Mouse (Mus musculus): ENCODE data around the gene Trim9. TPM values are rescaled to one million over a fixed set of nuclear protein-coding genes. Genes with fewer than 3 reads are reported as not detected.

Trim9 gene
- polyA plus RNA-seq, 1 experiment from 2014 or later, result 4.0 TPM

GRCm38 (mm10) chr12:70227121-70227932 is 120.1 kb downstream of the Trim9 start:
- peak; percentile 77 for DNase-seq (ENCODE audit: low spot score)

GRCm38 (mm10) chr12:70226655-70227054 is 120.8 kb downstream of the Trim9 start:
- Histone ChIP-seq H3K27ac (replicated peaks; ENCODE audit: low read depth, low read length) (no peak overlapping the region), H3K9ac (replicated peaks; ENCODE audit: low read length) (peak overlapping the region; percentile 59), H3K36me3 (replicated peaks; ENCODE audit: control insufficient read depth, insufficient read depth, low read depth, low read length) (no peaks in the 10 kb centered on the region), H3K4me3 (ENCODE audit: low read depth, low read length) (peak overlapping the region; percentile 44), H3K27me3 (ENCODE audit: control insufficient read depth, insufficient read depth, low read length) (no peaks in the 10 kb centered on the region), H3K4me2 (ENCODE audit: low read depth, low read length) (peak overlapping the region; percentile 87), H3K9me3 (replicated peaks; ENCODE audit: control insufficient read depth, low read length) (no peaks in the 10 kb centered on the region), H3K4me1 (ENCODE audit: control insufficient read depth, insufficient read depth, low read length) (no peaks in the 10 kb centered on the region)
- ATAC-seq (replicated peaks; ENCODE audit: insufficient number of reproducible peaks, low FRiP score, low TSS enrichment, low read depth), result no peak
- DNase-seq (ENCODE audit: low spot score), result no peak
- WGBS, result 27% methylated on average over 5 of the region's 5 CpGs

More at GRCm38 (mm10) chr12:70227121-70227932, 120.1 kb downstream of the Trim9 start:
- H3K4me1 ChIP-seq (ENCODE audit: control insufficient read depth, insufficient read depth, low read length), result no peaks in the 10 kb centered on the region
- no peaks in the 10 kb centered on the region for H3K27me3 ChIP-seq (ENCODE audit: control insufficient read depth, insufficient read depth, low read length)
- no peak overlapping the region for H3K27ac ChIP-seq (replicated peaks; ENCODE audit: low read depth, low read length)
- ATAC-seq (replicated peaks; ENCODE audit: insufficient number of reproducible peaks, low FRiP score, low TSS enrichment, low read depth), result peak; percentile 75
- peak overlapping the region; percentile 87 for H3K4me2 ChIP-seq (ENCODE audit: low read depth, low read length)
- H3K9me3 ChIP-seq (replicated peaks; ENCODE audit: control insufficient read depth, low read length), result no peaks in the 10 kb centered on the region
- under 1% methylated on average over 51 of the region's 52 CpGs for WGBS
- peak overlapping the region; percentile 44 for H3K4me3 ChIP-seq (ENCODE audit: low read depth, low read length)
- no peaks in the 10 kb centered on the region for H3K36me3 ChIP-seq (replicated peaks; ENCODE audit: control insufficient read depth, insufficient read depth, low read depth, low read length)
- peak overlapping the region; percentile 59 for H3K9ac ChIP-seq (replicated peaks; ENCODE audit: low read length)

- no peaks in the 10 kb centered on the region for H3K36me3 ChIP-seq (replicated peaks; ENCODE audit: control insufficient read depth, insufficient read depth, low read depth, low read length)
- ATAC-seq (replicated peaks; ENCODE audit: insufficient number of reproducible peaks, low FRiP score, low TSS enrichment, low read depth) (no peak), DNase-seq (ENCODE audit: low spot score) (no peak)
- WGBS, result 50% methylated on average over 4 of the region's 4 CpGs
- no peak overlapping the region for H3K4me3 ChIP-seq (ENCODE audit: low read depth, low read length)
- H3K9ac ChIP-seq (replicated peaks; ENCODE audit: low read length), result no peak overlapping the region
- H3K4me2 ChIP-seq (ENCODE audit: low read depth, low read length), result no peak overlapping the region
- no peaks in the 10 kb centered on the region for H3K9me3 ChIP-seq (replicated peaks; ENCODE audit: control insufficient read depth, low read length)
- H3K4me1 ChIP-seq (ENCODE audit: control insufficient read depth, insufficient read depth, low read length), result no peaks in the 10 kb centered on the region
- no peak overlapping the region for H3K27ac ChIP-seq (replicated peaks; ENCODE audit: low read depth, low read length)
- H3K27me3 ChIP-seq (ENCODE audit: control insufficient read depth, insufficient read depth, low read length), result no peaks in the 10 kb centered on the region
Observed at GRCm38 (mm10) chr12:70223331-70223730, 124.1 kb downstream of the Trim9 start.

DNA sequence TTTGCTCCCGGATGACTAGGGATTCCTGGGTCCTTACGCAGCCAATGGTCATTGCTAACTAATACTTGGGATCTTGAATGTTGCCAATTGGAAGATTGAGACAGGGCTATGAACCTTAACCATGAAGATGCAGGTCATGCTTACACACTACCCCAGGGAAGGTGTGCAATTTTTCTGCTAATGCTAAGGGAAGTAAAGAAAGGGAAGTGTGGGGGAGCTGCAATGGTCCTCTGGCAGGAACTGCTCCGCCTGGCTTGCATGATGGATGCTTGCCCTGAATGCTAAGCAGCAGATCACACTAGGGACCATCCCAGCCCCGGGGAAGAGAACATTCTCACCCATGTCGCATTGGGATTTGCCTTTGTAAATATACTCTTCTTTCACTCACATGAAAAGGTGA is 126.0 kb downstream of the Trim9 start:
- Histone ChIP-seq H3K4me1 (ENCODE audit: control insufficient read depth, insufficient read depth, low read length) (no peaks in the 10 kb centered on the region), H3K27me3 (ENCODE audit: control insufficient read depth, insufficient read depth, low read length) (no peaks in the 10 kb centered on the region), H3K4me3 (ENCODE audit: low read depth, low read length) (no peak overlapping the region), H3K9ac (replicated peaks; ENCODE audit: low read length) (no peak overlapping the region), H3K4me2 (ENCODE audit: low read depth, low read length) (no peak overlapping the region), H3K27ac (replicated peaks; ENCODE audit: low read depth, low read length) (no peak overlapping the region), H3K9me3 (replicated peaks; ENCODE audit: control insufficient read depth, low read length) (no peaks in the 10 kb centered on the region), H3K36me3 (replicated peaks; ENCODE audit: control insufficient read depth, insufficient read depth, low read depth, low read length) (no peaks in the 10 kb centered on the region)
- ATAC-seq (replicated peaks; ENCODE audit: insufficient number of reproducible peaks, low FRiP score, low TSS enrichment, low read depth), result no peak
- 84% methylated on average over 5 of the region's 5 CpGs for WGBS
- no peak for DNase-seq (ENCODE audit: low spot score)

DNA sequence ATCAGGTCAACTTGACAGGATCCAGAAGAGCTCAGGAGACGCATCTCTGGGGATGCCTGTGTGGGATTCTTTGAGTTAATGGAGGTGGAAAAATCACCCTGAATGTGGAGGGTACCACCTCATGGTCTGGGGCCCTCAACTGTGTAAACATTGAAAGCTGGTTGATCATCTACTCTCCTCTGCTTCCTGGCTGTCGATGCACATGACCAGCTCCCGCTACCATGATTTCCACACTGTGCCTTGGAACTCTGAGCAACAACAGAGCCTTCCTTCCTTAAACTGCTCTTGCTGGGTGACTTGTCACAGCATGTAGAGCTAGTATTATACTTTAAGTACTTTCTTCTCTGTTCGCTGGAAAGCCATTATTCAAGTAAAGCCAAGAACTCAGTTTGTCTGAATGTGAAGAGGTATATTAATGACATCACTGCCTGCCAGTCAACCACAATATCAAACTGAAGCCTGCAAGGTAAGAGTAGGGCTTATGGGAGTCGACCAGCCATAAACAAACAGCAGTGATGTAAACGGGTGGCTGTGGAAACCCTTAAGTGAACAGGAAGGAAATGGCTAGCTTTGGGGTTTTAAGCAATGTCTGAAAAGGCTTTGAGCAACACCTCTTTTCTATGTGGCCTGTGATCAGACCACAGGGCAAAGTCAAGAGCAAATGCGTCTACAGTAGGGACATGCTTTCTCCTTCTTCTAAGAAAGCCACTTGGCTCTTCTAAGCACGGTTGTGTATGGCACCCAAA is 128.4 kb downstream of the Trim9 start:
- H3K4me2 ChIP-seq (ENCODE audit: low read depth, low read length), result no peak overlapping the region
- DNase-seq (ENCODE audit: low spot score) (no peak), ATAC-seq (replicated peaks; ENCODE audit: insufficient number of reproducible peaks, low FRiP score, low TSS enrichment, low read depth) (no peak)
- H3K4me1 ChIP-seq (ENCODE audit: control insufficient read depth, insufficient read depth, low read length), result no peaks in the 10 kb centered on the region
- WGBS, result 85% methylated on average over 8 of the region's 8 CpGs
- no peak overlapping the region for H3K4me3 ChIP-seq (ENCODE audit: low read depth, low read length)
- H3K36me3 ChIP-seq (replicated peaks; ENCODE audit: control insufficient read depth, insufficient read depth, low read depth, low read length), result no peaks in the 10 kb centered on the region
- no peak overlapping the region for H3K9ac ChIP-seq (replicated peaks; ENCODE audit: low read length)
- no peaks in the 10 kb centered on the region for H3K27me3 ChIP-seq (ENCODE audit: control insufficient read depth, insufficient read depth, low read length)
- no peaks in the 10 kb centered on the region for H3K9me3 ChIP-seq (replicated peaks; ENCODE audit: control insufficient read depth, low read length)
- H3K27ac ChIP-seq (replicated peaks; ENCODE audit: low read depth, low read length), result no peak overlapping the region

- Histone ChIP-seq H3K9me3 (replicated peaks; ENCODE audit: control insufficient read depth, low read length) (no peaks in the 10 kb centered on the region), H3K9ac (replicated peaks; ENCODE audit: low read length) (no peak overlapping the region), H3K36me3 (replicated peaks; ENCODE audit: control insufficient read depth, insufficient read depth, low read depth, low read length) (no peaks in the 10 kb centered on the region), H3K4me3 (ENCODE audit: low read depth, low read length) (no peak overlapping the region), H3K4me2 (ENCODE audit: low read depth, low read length) (no peak overlapping the region), H3K27ac (replicated peaks; ENCODE audit: low read depth, low read length) (no peak overlapping the region), H3K27me3 (ENCODE audit: control insufficient read depth, insufficient read depth, low read length) (no peaks in the 10 kb centered on the region), H3K4me1 (ENCODE audit: control insufficient read depth, insufficient read depth, low read length) (no peaks in the 10 kb centered on the region)
- ATAC-seq (replicated peaks; ENCODE audit: insufficient number of reproducible peaks, low FRiP score, low TSS enrichment, low read depth) (no peak), DNase-seq (ENCODE audit: low spot score) (no peak)
- 65% methylated on average over 16 of the region's 16 CpGs for WGBS
Observed at GRCm38 (mm10) chr12:70216229-70216800, 131.1 kb downstream of the Trim9 start.

- Histone ChIP-seq H3K36me3 (replicated peaks; ENCODE audit: control insufficient read depth, insufficient read depth, low read depth, low read length) (no peaks in the 10 kb centered on the region), H3K9me3 (replicated peaks; ENCODE audit: control insufficient read depth, low read length) (no peaks in the 10 kb centered on the region), H3K27me3 (ENCODE audit: control insufficient read depth, insufficient read depth, low read length) (no peaks in the 10 kb centered on the region), H3K4me2 (ENCODE audit: low read depth, low read length) (no peak overlapping the region), H3K4me1 (ENCODE audit: control insufficient read depth, insufficient read depth, low read length) (no peaks in the 10 kb centered on the region), H3K27ac (replicated peaks; ENCODE audit: low read depth, low read length) (no peak overlapping the region), H3K9ac (replicated peaks; ENCODE audit: low read length) (no peak overlapping the region), H3K4me3 (ENCODE audit: low read depth, low read length) (no peak overlapping the region)
- 74% methylated on average over 8 of the region's 8 CpGs for WGBS
- ATAC-seq (replicated peaks; ENCODE audit: insufficient number of reproducible peaks, low FRiP score, low TSS enrichment, low read depth), result no peak
- no peak for DNase-seq (ENCODE audit: low spot score)
Observed at GRCm38 (mm10) chr12:70214281-70214680, 133.1 kb downstream of the Trim9 start.

DNA sequence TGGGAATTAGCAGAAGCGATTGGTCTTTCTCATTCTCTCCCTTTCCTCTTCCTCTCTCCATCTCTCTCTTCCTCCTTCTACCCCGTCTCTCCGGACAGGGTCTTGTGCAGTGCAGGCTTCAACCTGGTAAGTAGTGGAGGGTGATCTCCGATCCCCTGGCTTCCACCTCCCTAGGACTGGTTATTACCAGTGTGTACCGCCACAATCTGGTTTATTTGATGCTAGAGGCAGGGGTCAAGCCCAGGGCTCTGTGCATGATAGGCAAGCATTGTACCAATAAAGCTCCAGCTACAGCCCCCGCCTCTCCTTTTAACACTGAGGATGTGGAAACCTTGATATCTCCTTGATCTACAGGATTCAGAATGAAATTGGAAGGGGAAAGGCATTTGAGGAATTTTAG is 133.8 kb downstream of the Trim9 start:
- no peaks in the 10 kb centered on the region for H3K27me3 ChIP-seq (ENCODE audit: control insufficient read depth, insufficient read depth, low read length)
- H3K9me3 ChIP-seq (replicated peaks; ENCODE audit: control insufficient read depth, low read length), result no peaks in the 10 kb centered on the region
- ATAC-seq (replicated peaks; ENCODE audit: insufficient number of reproducible peaks, low FRiP score, low TSS enrichment, low read depth) (no peak), DNase-seq (ENCODE audit: low spot score) (no peak)
- no peak overlapping the region for H3K4me3 ChIP-seq (ENCODE audit: low read depth, low read length)
- 81% methylated on average over 6 of the region's 6 CpGs for WGBS
- no peaks in the 10 kb centered on the region for H3K36me3 ChIP-seq (replicated peaks; ENCODE audit: control insufficient read depth, insufficient read depth, low read depth, low read length)
- H3K4me2 ChIP-seq (ENCODE audit: low read depth, low read length), result no peak overlapping the region
- no peaks in the 10 kb centered on the region for H3K4me1 ChIP-seq (ENCODE audit: control insufficient read depth, insufficient read depth, low read length)
- H3K9ac ChIP-seq (replicated peaks; ENCODE audit: low read length), result no peak overlapping the region
- no peak overlapping the region for H3K27ac ChIP-seq (replicated peaks; ENCODE audit: low read depth, low read length)
